Mouse (Mus musculus) stomach, postnatal 0 days (tissue): ENCODE measurements around the gene Myo18b. TPM values are rescaled to one million over a fixed set of nuclear protein-coding genes. Genes with fewer than 3 reads are reported as not detected.

Experiments
- ATAC-seq: fragments of 200-750 bp; cut with Nextera tagmentation; 2 replicates; pipeline ENCODE4 v1.8.0; 2017; ENCODE audit not compliant: low FRiP score, low TSS enrichment
- DNase-seq: peaks from one replicate; pipeline ENCODE4 v3.0.0-alpha.2; 2016; ENCODE audit warnings: low spot score
- H3K27ac ChIP-seq: fragments of 300-500 bp; sonication (generic); replicated peaks from 2 replicates; pipeline ENCODE4 v1.5.1; 2014; ENCODE audit warnings: mild to moderate bottlenecking, control low read depth
- H3K27me3 ChIP-seq: fragments of 300-500 bp; sonication (generic); 2 replicates; pipeline ENCODE4 v1.6.1; 2014; ENCODE audit warnings: low read length; ENCODE audit not compliant: control insufficient read depth, insufficient read depth
- H3K36me3 ChIP-seq: fragments of 300-500 bp; sonication (generic); 2 replicates; pipeline ENCODE4 v1.6.1; 2014; ENCODE audit warnings: low read length, mixed read lengths; ENCODE audit not compliant: control insufficient read depth, insufficient read depth
- H3K4me1 ChIP-seq: fragments of 300-500 bp; sonication (generic); replicated peaks from 2 replicates; pipeline ENCODE4 v1.6.1; 2014; ENCODE audit warnings: antibody characterized with exemption; ENCODE audit not compliant: control insufficient read depth, insufficient read depth
- H3K4me2 ChIP-seq: fragments of 300-500 bp; sonication (generic); replicated peaks from 2 replicates; pipeline ENCODE4 v1.6.1; 2014; ENCODE audit warnings: low read depth, mild to moderate bottlenecking, control low read depth, moderate library complexity
- H3K4me3 ChIP-seq: fragments of 300-500 bp; sonication (generic); 2 replicates; pipeline ENCODE4 v1.5.1; 2014; ENCODE audit warnings: low read depth, low read length, control low read depth
- H3K9ac ChIP-seq: fragments of 300-500 bp; sonication (generic); 2 replicates; pipeline ENCODE4 v1.6.1; 2014; ENCODE audit warnings: mild to moderate bottlenecking, low read length, control low read depth, mixed read lengths
- H3K9me3 ChIP-seq: fragments of 300-500 bp; sonication (generic); 2 replicates; pipeline ENCODE4 v1.6.1; 2016; ENCODE audit warnings: low read length; ENCODE audit not compliant: control insufficient read depth
- CTCF ChIP-seq: IDR thresholded peaks from 2 replicates; pipeline ENCODE4 v1.5.1; 2016; ENCODE audit warnings: antibody characterized with exemption, low read depth, mild to moderate bottlenecking, moderate library complexity
- EP300 ChIP-seq: optimal IDR thresholded peaks from 2 replicates; pipeline ENCODE3; 2016; ENCODE audit warnings: antibody characterized with exemption
- WGBS: fragments of 180-500 bp; shearing (Covaris S2); extraction: QIAGEN DNeasy Blood & Tissue Kit; methylation state at CpG from one replicate; pipeline ENCODE4 v1.1.7; 2014; 5-methylcytosine and 5-hydroxymethylcytosine counted together
- polyA plus RNA-seq: library from polyadenylated mRNA; unstranded; fragments of >200 nt; fragmentation: Nextera tagmentation; extraction: Ambion mirVana; gene quantifications from 2 replicates; pipeline ENCODE4 v1.2.1, GENCODE M21; 2015

The Myo18b gene
- polyA plus RNA-seq, 1 experiment from 2014 or later, result 0.17 TPM

DNA sequence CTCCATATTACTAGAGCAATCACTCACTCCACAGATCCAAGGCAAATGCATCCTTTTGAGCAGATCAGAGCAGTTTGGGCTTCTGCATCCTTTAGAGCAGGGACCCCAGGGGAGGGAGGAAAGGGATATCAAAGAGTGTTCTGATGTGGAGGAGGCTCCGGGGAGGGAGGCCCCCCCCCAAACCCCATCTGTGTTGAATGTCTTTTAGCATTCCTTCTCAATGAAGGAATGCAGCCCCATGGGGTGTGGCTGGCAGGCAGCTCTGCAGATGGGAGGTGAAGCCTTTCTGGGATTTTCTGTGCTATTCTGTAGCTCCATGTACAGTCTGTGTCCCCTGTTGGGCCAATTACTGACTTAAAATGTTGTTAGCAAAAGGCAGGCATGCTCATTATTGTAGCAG is 232.5 kb downstream of the Myo18b start:
- Histone ChIP-seq H3K9me3 (no peaks in the 10 kb centered on the region), H3K4me3 (no peak overlapping the region), H3K27ac (no peak overlapping the region), H3K4me1 (no peaks in the 10 kb centered on the region), H3K4me2 (no peak overlapping the region), H3K36me3 (no peaks in the 10 kb centered on the region), H3K27me3 (no peaks in the 10 kb centered on the region), H3K9ac (no peak overlapping the region)
- no peak for ATAC-seq
- TF ChIP-seq CTCF (no peak), EP300 (no peak)
- WGBS, result 6% methylated on average over 1 of the region's 1 CpGs
- no peak for DNase-seq

DNA sequence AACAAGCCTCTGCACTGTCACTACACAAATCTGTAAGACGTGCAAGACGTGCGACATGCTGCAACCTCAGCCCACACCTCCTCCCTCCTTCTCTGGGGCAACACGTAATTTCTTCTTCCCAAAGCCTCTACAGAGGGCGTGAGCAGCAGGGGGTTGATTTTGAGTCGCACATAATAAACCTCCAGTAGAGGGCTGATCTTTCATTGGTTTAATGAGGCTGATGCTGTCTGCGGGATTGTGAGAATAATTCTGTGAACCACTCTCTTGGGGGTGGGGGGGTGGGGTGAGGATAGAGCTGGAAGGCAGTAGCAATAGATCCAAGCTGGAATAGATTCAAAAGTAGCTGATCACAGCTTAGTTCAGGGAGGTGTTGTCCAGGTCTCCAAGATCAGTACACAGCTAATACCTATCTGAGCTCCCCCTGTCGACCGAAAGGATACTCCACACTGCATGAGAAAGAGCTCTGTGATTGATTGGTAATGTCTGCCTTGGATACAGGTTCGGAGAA is 235.2 kb downstream of the Myo18b start:
- Histone ChIP-seq H3K4me2 (no peak overlapping the region), H3K4me3 (no peak overlapping the region), H3K36me3 (no peaks in the 10 kb centered on the region), H3K27me3 (no peaks in the 10 kb centered on the region), H3K4me1 (no peaks in the 10 kb centered on the region), H3K9me3 (no peaks in the 10 kb centered on the region), H3K9ac (no peak overlapping the region), H3K27ac (no peak overlapping the region)
- WGBS, result 37% methylated on average over 10 of the region's 10 CpGs
- DNase-seq (no peak), ATAC-seq (0 out of 2 replicates have a peak, but pooled peaks have one; percentile 26)
- no peak for TF ChIP-seq EP300
- peak; percentile 45 for TF ChIP-seq CTCF

DNA sequence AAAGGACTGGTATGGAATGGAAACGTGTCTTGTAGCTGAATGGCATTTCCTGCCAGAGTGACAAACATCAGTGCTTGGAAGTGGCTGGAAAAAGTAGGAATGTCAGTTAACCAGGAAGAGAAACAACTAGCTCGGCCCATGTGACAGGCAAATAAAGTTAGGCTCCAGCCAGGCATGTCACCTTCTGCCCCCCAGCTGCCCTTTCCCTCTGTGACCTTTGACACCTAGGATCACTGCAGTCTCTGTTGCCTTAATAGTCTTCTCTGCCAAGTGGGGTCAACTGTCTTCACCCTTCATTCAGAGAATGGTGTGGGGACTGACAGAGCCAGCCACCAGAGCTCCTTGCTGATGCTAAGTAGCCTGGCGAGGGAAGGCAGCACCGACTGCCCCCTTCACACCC is 236.9 kb downstream of the Myo18b start:
- TF ChIP-seq CTCF (no peak), EP300 (no peak)
- Histone ChIP-seq H3K4me3 (no peak overlapping the region), H3K4me1 (no peaks in the 10 kb centered on the region), H3K9ac (no peak overlapping the region), H3K9me3 (no peaks in the 10 kb centered on the region), H3K27me3 (no peaks in the 10 kb centered on the region), H3K36me3 (no peaks in the 10 kb centered on the region), H3K27ac (no peak overlapping the region), H3K4me2 (no peak overlapping the region)
- 40% methylated on average over 4 of the region's 4 CpGs for WGBS
- ATAC-seq (no peak), DNase-seq (no peak)

DNA sequence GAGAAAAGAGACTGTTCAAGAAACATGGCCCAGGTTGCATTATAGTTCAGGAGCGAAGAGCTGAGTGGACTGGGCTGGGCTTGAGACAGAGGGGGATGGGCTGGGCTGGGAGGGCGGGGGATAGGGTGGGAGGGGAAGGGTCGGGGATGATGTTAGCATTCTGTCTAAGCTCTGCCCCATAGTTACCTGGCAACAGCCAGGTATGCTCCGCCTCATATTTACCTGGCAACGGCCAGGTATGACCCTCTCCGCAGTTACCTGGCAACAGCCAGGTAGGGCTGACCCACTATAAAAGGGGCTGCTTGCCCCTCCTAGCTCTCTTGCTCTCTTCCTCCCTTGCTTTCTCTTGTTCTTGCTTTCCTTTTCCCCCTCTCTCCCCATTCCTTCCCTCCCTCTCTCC is 239.4 kb downstream of the Myo18b start:
- ATAC-seq (no peak), DNase-seq (no peak)
- no peak overlapping the region for H3K9ac ChIP-seq
- H3K4me2 ChIP-seq, result no peak overlapping the region
- no peaks in the 10 kb centered on the region for H3K36me3 ChIP-seq
- no peak overlapping the region for H3K4me3 ChIP-seq
- no peaks in the 10 kb centered on the region for H3K27me3 ChIP-seq
- TF ChIP-seq EP300 (no peak), CTCF (no peak)
- no peaks in the 10 kb centered on the region for H3K9me3 ChIP-seq
- H3K27ac ChIP-seq, result no peak overlapping the region
- WGBS, result 0% methylated on average over 6 of the region's 6 CpGs
- H3K4me1 ChIP-seq, result no peaks in the 10 kb centered on the region

DNA sequence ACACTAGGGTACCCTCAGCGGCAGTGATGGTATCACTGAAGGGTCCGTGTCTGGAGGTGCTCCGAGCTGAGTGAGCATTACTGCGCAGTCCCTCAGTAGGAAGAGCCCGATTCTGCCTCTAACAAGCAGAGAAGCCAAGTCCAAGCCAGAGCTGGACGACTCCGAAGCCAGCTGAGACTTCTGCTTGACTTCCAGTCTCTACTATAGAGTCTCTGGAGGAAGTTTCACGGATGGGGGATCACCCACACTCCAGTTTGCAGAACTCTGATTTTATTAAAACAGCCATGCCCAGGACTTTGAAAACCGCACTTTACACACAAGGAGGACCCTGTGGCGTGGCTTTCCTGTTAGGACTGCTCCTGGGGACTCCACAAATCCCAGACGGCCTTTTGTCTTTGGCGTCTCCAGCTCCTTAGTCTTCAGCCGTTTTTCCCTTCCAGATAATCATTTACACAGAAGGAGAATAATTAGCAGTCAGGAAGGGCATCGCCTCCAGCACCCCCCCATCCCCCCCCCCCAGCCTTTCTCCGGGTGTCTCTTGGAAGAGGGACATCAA is 240.1 kb downstream of the Myo18b start:
- Histone ChIP-seq H3K36me3 (no peaks in the 10 kb centered on the region), H3K4me1 (no peaks in the 10 kb centered on the region), H3K9me3 (no peaks in the 10 kb centered on the region), H3K9ac (no peak overlapping the region), H3K4me2 (no peak overlapping the region), H3K4me3 (no peak overlapping the region), H3K27me3 (no peaks in the 10 kb centered on the region), H3K27ac (no peak overlapping the region)
- WGBS, result 3% methylated on average over 15 of the region's 15 CpGs
- no peak for ATAC-seq
- DNase-seq, result no peak
- TF ChIP-seq EP300, result no peak
- TF ChIP-seq CTCF, result no peak

DNA sequence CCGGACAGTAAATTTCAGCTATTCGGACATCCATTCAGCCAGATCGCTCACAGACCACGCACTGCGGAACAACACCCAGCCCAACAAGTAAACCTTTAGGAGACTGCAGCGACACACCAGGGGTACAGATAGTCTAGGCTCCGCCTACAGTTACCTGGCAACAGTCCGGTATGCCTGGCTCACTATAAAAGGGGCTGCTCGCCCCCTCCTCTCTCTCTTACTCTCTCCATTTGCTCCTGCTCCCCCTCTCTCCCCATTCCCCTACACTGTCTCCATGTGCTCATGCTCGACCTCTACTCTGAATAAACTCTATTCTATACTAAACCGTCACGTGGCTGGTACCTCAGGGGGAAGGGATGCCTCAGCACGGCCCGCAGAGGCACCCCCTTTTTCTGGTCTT is 240.6 kb downstream of the Myo18b start:
- 6% methylated on average over 14 of the region's 14 CpGs for WGBS
- Histone ChIP-seq H3K4me1 (no peaks in the 10 kb centered on the region), H3K36me3 (no peaks in the 10 kb centered on the region), H3K9ac (no peak overlapping the region), H3K4me3 (no peak overlapping the region), H3K9me3 (no peaks in the 10 kb centered on the region), H3K4me2 (no peak overlapping the region), H3K27me3 (no peaks in the 10 kb centered on the region), H3K27ac (no peak overlapping the region)
- DNase-seq (no peak), ATAC-seq (no peak)
- TF ChIP-seq CTCF (no peak), EP300 (no peak)
